13 mouse cellular contexts compared by ENCODE assay signal in the genomic region with DNA sequence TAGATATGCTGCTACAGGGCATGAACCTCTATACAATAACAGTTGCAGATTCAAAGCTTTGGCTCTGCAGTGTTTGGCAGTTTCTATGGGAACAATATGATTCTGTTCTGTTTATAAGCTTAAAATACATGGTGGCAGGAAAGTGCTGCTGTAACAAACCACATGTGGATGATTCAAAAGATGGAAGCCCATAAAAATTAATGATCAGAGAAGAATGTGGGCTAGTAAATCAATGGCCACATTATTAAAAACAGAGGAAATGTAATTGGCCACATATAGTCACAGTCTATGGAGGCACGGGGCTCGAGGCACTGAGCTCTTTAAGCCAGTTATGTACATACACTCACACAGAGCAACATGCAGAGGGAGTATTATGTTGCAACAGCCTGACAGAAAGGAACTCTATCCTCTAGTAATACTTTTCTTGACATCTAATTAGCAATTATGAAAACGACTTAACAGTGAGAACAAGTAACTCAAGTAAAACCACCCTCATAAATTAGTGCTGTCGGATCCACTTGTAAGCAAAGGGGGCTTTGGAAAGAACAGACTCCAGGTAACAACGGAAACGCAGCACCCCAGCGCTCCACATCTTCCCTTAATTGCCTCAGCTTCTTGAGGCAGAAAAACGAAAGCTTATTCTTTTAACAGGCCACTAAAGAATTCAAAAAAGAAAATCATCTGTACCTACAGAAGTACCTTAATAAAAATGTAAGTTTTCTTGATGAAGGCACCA.
DNase-seq lines count a peak whose midpoint lies in the region; ATAC-seq lines count a peak whose summit lies in the region.
"Had no signal": no experiment of that assay in that cellular context is flagged by ENCODE, and none has a peak within 500 bp of the region (broad histone marks: within the 10 kb centered on the region; RNA-seq: fewer than 3 reads in every experiment).

No protein-coding gene starts in this region.

- peak; percentile 72 for ATAC-seq in midbrain, embryonic 15.5 days (replicated peaks)
- no peak for ATAC-seq in midbrain, embryonic 11.5 days (ENCODE audit: low FRiP score)
- ATAC-seq in neural tube, embryonic 15.5 days (ENCODE audit: low FRiP score) = peak; percentile 89

- no peak overlapping the region for H3K4me3 ChIP-seq in midbrain, embryonic 15.5 days
- H3K4me3 ChIP-seq in midbrain, embryonic 11.5 days (ENCODE audit: low read depth, low read length) = no peak overlapping the region
- no peak overlapping the region for H3K4me3 ChIP-seq in neural tube, embryonic 15.5 days (replicated peaks)
- H3K4me3 ChIP-seq: liver, embryonic 15.5 days had no signal

- no peaks in the 10 kb centered on the region for H3K9me3 ChIP-seq in midbrain, embryonic 15.5 days
- no peaks in the 10 kb centered on the region for H3K9me3 ChIP-seq in midbrain, embryonic 11.5 days (ENCODE audit: control insufficient read depth, low read length)
- H3K9me3 ChIP-seq in neural tube, embryonic 15.5 days (replicated peaks) = no peaks in the 10 kb centered on the region
- H3K9me3 ChIP-seq: liver, embryonic 15.5 days had no signal

- 67% methylated on average over 8 of the region's 8 CpGs for WGBS in midbrain, embryonic 15.5 days
- WGBS in midbrain, embryonic 11.5 days = 75% methylated on average over 8 of the region's 8 CpGs
- 35% methylated on average over 8 of the region's 8 CpGs for WGBS in neural tube, embryonic 15.5 days

- no peaks in the 10 kb centered on the region for H3K36me3 ChIP-seq in midbrain, embryonic 15.5 days (replicated peaks)
- H3K36me3 ChIP-seq in midbrain, embryonic 11.5 days (ENCODE audit: control insufficient read depth, insufficient read depth, low read length) = no peaks in the 10 kb centered on the region
- no peaks in the 10 kb centered on the region for H3K36me3 ChIP-seq in neural tube, embryonic 15.5 days
- H3K36me3 ChIP-seq: liver, embryonic 15.5 days had no signal

- H3K27me3 ChIP-seq in midbrain, embryonic 15.5 days (replicated peaks) = no peaks in the 10 kb centered on the region
- no peaks in the 10 kb centered on the region for H3K27me3 ChIP-seq in midbrain, embryonic 11.5 days (ENCODE audit: control insufficient read depth, insufficient read depth, low read length)
- no peaks in the 10 kb centered on the region for H3K27me3 ChIP-seq in neural tube, embryonic 15.5 days (replicated peaks)
- H3K27me3 ChIP-seq: liver, embryonic 15.5 days had no signal

- DNase-seq in embryo, embryonic 11 days = peak; percentile 37
- DNase-seq in embryo, embryonic 9.5 days (ENCODE audit: extremely low spot score) = no peak
- DNase-seq in midbrain, embryonic 11.5 days (ENCODE audit: low spot score, missing footprints) = no peak
- peak; percentile 92 for DNase-seq in hindlimb bud, embryonic 11.5 days (ENCODE audit: extremely low spot score, low read depth, low spot score)
- no peak for DNase-seq in cerebellum, adult 18-20 months
- no peak for DNase-seq in spleen, adult 18-20 months
- DNase-seq: cerebellum, postnatal 10 days; kidney, postnatal 36 days; lung, postnatal 4 days; right cerebral cortex, adult 18-20 months had no signal

- H3K4me1 ChIP-seq in midbrain, embryonic 15.5 days = no peaks in the 10 kb centered on the region
- H3K4me1 ChIP-seq in midbrain, embryonic 11.5 days (ENCODE audit: control insufficient read depth, insufficient read depth, low read length) = no peaks in the 10 kb centered on the region
- peaks cover 2% of the 10 kb centered on the region; the same call in 1 of the 2 replicates for H3K4me1 ChIP-seq in neural tube, embryonic 15.5 days
- H3K4me1 ChIP-seq: liver, embryonic 15.5 days had no signal

- H3K4me2 ChIP-seq in midbrain, embryonic 15.5 days = no peak overlapping the region
- no peak overlapping the region for H3K4me2 ChIP-seq in midbrain, embryonic 11.5 days
- peak overlapping the region; percentile 13; the same call in 1 of the 2 replicates for H3K4me2 ChIP-seq in neural tube, embryonic 15.5 days
- H3K4me2 ChIP-seq: liver, embryonic 15.5 days had no signal

- no peak overlapping the region for H3K27ac ChIP-seq in midbrain, embryonic 15.5 days
- H3K27ac ChIP-seq in midbrain, embryonic 11.5 days (ENCODE audit: low read depth, low read length) = no peak overlapping the region
- no peak overlapping the region for H3K27ac ChIP-seq in neural tube, embryonic 15.5 days (replicated peaks)
- H3K27ac ChIP-seq: liver, embryonic 15.5 days had no signal

- no peak overlapping the region for H3K9ac ChIP-seq in midbrain, embryonic 15.5 days
- H3K9ac ChIP-seq in midbrain, embryonic 11.5 days (ENCODE audit: low read length) = no peak overlapping the region
- H3K9ac ChIP-seq in neural tube, embryonic 15.5 days (replicated peaks) = no peak overlapping the region
- H3K9ac ChIP-seq: liver, embryonic 15.5 days had no signal

Comparison
In these comparisons a context has a peak if more than half of its experiments do, and no peak if none do; other contexts are left out.
1. DNase-seq: peak in embryo, embryonic 11 days (single experiment) and hindlimb bud, embryonic 11.5 days (single experiment); none in embryo, embryonic 9.5 days (single experiment), midbrain, embryonic 11.5 days (single experiment), cerebellum, adult 18-20 months (0 of 2) and spleen, adult 18-20 months (0 of 2).